Comparison of ENCODE assay signal across 8 mouse cellular contexts in genomic region chr8:11486142-11486541, GRCm38 (mm10). TPM values are rescaled to one million over a fixed set of nuclear protein-coding genes. Genes with fewer than 3 reads are reported as not detected.
A peak's percentile ranks its signal among the peaks of the same experiment; 100 is the strongest.
DNase-seq lines count a peak whose midpoint lies in the region; TF ChIP-seq lines count a peak whose summit lies in the region.

No protein-coding gene starts in this region.

- no peak overlapping the region for H3K4me3 ChIP-seq in MEL (ENCODE audit: control insufficient read depth in 1 of 2, insufficient read depth in 1 of 2, low read depth in 2 of 2, low read length in 2 of 2)

- peaks cover 0 to 5% of the 10 kb centered on the region in 2 experiments; a peak in 2 of 4 replicates for H3K36me3 ChIP-seq in MEL (ENCODE audit: control insufficient read depth in 1 of 2, insufficient read depth in 2 of 2, low read length in 2 of 2)

- H3K9me3 ChIP-seq in MEL (replicated peaks; ENCODE audit: insufficient read depth, low read length), result no peaks in the 10 kb centered on the region

- no peak for TF ChIP-seq POLR2A in MEL (IDR thresholded peaks at IDR 0.05; ENCODE audit: control insufficient read depth in 1 of 2, insufficient read depth in 1 of 2, low read depth in 1 of 2, low read length in 2 of 2, poor library complexity in 1 of 2)

- H3K79me2 ChIP-seq in MEL (ENCODE audit: control insufficient read depth, insufficient read depth, low read length, poor library complexity), result no peaks in the 10 kb centered on the region

- peak; percentile 89 to 90 (median 90) for TF ChIP-seq CTCF in MEL (IDR thresholded peaks at IDR 0.05 in 2 of 3, conservative IDR thresholded peaks at IDR 0.05 in 1 of 3; ENCODE audit: control insufficient read depth in 1 of 3, insufficient read depth in 1 of 3, low read depth in 2 of 3, low read length in 3 of 3, poor library complexity in 1 of 3, severe bottlenecking in 1 of 3)

- no peak for TF ChIP-seq EP300 in MEL (IDR thresholded peaks at IDR 0.05; ENCODE audit: low read depth in 1 of 2, low read length in 2 of 2)

- peak; percentile 83 for TF ChIP-seq RAD21 in MEL (IDR thresholded peaks at IDR 0.05; ENCODE audit: low read depth, low read length)

- no peaks in the 10 kb centered on the region; a peak in 1 of 4 replicates for H3K27me3 ChIP-seq in MEL (ENCODE audit: control insufficient read depth in 1 of 2, insufficient read depth in 2 of 2, low read length in 2 of 2)

- no peak overlapping the region for H3K27ac ChIP-seq in MEL (ENCODE audit: control insufficient read depth, low read depth, low read length)

- no peak overlapping the region for H3K9ac ChIP-seq in MEL (ENCODE audit: control insufficient read depth, low read depth, low read length, poor library complexity, severe bottlenecking)

- H3K4me1 ChIP-seq in MEL (ENCODE audit: control insufficient read depth in 1 of 2, insufficient read depth in 2 of 2, low read length in 2 of 2), result peaks cover 0 to 12% of the 10 kb centered on the region in 2 experiments; a peak in 2 of 4 replicates

- DNase-seq in B cell, adult 2 months, result peak; percentile 87
- peak; percentile 80 for DNase-seq in MEL (ENCODE audit: low read depth, low spot score)
- peak; percentile 30 for DNase-seq in cerebellum, adult 9-11 months
- peak; percentile 84 for DNase-seq in gastrocnemius, postnatal 10 days
- DNase-seq in kidney, postnatal 10 days, result peak; percentile 90
- DNase-seq in lung, adult 18-20 months, result peak; percentile 61 to 70
- peak; percentile 88 for DNase-seq in retina, embryonic 14.5 days (ENCODE audit: low spot score)
- DNase-seq in yolk sac, embryonic 10.5 days (ENCODE audit: low spot score), result peak; percentile 56

TF ChIP-seq in MEL, 35 proteins besides CTCF, POLR2A, EP300 and RAD21:
- TF ChIP-seq ZMIZ1 (IDR thresholded peaks at IDR 0.05; ENCODE audit: low read depth, low read length) (no peak), ZC3H11A (IDR thresholded peaks at IDR 0.05; ENCODE audit: low read depth, low read length) (peak; percentile 66), UBTF (IDR thresholded peaks at IDR 0.05; ENCODE audit: borderline replicate concordance, insufficient read depth, low read depth, low read length) (no peak), TBP (IDR thresholded peaks at IDR 0.05; ENCODE audit: low read depth, low read length) (no peak), SMC3 (IDR thresholded peaks at IDR 0.05; ENCODE audit: low read depth, low read length) (peak; percentile 82)

RNA-seq across cellular contexts. Expression of gene Rab20, which starts 7.6 kb away (rescaled TPM):
- total RNA-seq in MEL (2012; rRNA removed), result 8.4 and 10.4 TPM in 2 replicates
- 1 to 10 TPM in 1 of 2 experiments, not detected in 1; 9.5 TPM for polyA plus RNA-seq in MEL (2012; ENCODE audit: insufficient read depth in 1 of 2, insufficient read length in 2 of 2, low read depth in 1 of 2, low replicate concordance in 2 of 2, missing spikeins in 1 of 2)
- total RNA-seq in gastrocnemius, postnatal 10 days (2021), result 1 to 10 TPM; 1.1 TPM

RNA-seq across cellular contexts. Expression of gene Naxd, which starts 11.2 kb away (rescaled TPM):
- total RNA-seq in MEL (2012; rRNA removed), result 54.8 and 60.9 TPM in 2 replicates
- polyA plus RNA-seq in MEL (2012; ENCODE audit: insufficient read depth in 1 of 2, insufficient read length in 2 of 2, low read depth in 1 of 2, low replicate concordance in 2 of 2, missing spikeins in 1 of 2), result 10 to 100 TPM in 1 of 2 experiments, not detected in 1; 72.3 TPM
- total RNA-seq in gastrocnemius, postnatal 10 days (2021), result 10 to 100 TPM; 25.8 to 30.6 TPM

Comparison
In these comparisons a context has a peak if more than half of its experiments do, and no peak if none do; other contexts are left out.
1. DNase-seq: peak in every context shown above with its lines; median percentile 90 in kidney, postnatal 10 days; 88 in retina, embryonic 14.5 days; 87 in B cell, adult 2 months; 84 in gastrocnemius, postnatal 10 days; 80 in MEL; 66 in lung, adult 18-20 months; 56 in yolk sac, embryonic 10.5 days; 30 in cerebellum, adult 9-11 months.